Mouse (Mus musculus) urinary bladder, adult 2 months (tissue): ENCODE measurements around the gene Coro2a. TPM values are rescaled to one million over a fixed set of nuclear protein-coding genes. Genes with fewer than 3 reads are reported as not detected.
A peak's percentile ranks its signal among the peaks of the same experiment; 100 is the strongest.
"Not testable (repeated sequence)": the region's sequence is repeated elsewhere in the genome, so short reads cannot be mapped to it uniquely, and the experiment has no call there.

Experiments
- DNase-seq: peaks from one replicate; pipeline ENCODE4 v3.0.0; 2022; ENCODE audit warnings: low spot score
- polyA plus RNA-seq: library from polyadenylated mRNA; depleted of rRNA; stranded (reverse); fragments of >200 nt; gene quantifications from 2 replicates; pipeline ENCODE4 v1.2.3, GENCODE M21; 2012; rRNA removed

Coro2a gene
- 6.4 and 7.0 TPM in 2 replicates for polyA plus RNA-seq

DNA sequence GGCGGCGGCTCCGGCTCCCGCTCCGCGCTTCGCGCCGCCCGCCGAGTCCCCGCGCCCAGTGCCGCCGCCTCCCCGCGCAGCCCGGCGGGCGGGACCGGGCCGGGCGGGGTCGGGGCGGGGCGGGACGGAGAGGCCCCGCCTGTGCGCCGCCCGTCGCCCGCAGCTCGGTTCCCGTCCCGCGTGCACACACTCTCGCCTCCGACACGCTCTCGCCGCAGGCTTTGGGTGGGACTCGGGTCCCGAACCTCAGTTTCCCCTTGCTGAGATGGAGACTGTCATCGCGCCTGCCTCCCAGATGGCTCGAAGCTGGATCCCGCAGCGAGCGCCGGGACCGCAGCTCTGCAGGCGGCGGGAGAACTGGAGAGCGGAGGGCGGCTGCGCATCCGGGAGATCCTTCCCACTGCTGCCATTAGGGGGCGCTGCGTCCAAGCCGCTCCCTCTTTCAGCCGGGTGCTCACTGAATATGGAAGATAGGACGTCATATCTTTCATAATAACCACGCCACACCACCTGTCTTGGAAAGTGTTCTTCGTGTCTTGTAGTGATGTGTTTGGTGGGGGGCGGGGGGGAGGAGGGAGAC, at the start of gene Coro2a:
Coro2a (minus strand) TSS at position 359 of the 580 bp plus-strand sequence.
- DNase-seq = peak; percentile 78

DNA sequence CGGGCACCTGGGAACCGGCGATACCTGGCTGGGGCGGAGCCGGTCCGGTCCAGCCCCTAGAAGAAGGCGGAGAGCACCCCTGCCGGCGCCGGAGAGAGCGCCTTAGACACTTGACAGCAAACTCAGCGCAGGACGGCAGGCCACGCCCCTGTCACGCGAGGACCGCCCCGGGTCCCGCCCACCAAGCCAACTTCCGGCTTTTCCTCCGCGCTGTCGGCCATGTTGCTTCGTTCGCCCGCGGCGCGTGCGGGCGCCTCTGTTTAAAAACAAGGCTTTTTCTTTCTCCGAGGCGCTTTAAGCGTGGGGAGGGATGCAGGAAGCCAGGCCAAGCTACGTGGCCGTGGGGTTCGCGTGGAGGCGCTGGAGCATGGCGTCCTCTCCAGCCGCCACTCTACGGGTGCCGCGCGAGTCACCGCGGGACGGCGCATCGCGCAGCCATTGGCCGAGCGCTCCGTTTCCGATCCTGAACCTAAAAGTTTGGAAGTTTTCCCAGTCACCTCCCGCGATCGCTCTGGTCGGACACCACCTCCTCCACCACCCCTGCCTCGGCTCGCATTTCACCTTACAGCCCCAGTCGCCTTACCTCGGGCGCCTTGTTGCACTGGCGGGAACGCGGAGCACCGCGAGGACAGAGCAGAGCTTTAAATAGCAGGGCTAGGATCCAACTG, 48.2 kb upstream of the Coro2a start, which contains the start of gene Tbc1d2:
Tbc1d2 (minus strand) TSS at position 124 of the 668 bp plus-strand sequence.
- peak; percentile 92 for DNase-seq

DNA sequence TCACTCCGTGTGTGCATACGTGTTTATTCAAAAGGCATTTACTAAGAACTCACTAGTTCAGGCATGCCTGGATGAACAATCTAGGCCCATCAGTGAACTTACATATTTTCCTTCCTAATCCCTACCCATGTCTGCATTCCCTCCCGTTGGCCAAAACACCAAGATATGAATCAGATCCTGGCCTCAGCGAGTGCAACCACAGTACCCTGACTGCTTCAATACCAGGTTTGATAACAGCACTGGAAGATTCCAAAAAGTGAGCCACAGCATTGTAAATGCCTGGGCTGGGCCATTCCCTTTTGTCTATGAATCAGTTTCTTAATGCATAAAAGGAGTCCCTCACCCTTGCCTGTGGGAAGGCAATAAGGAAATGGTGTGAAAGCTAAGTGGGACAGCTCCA, 47.2 kb upstream of the Coro2a start:
- no peak for DNase-seq

DNA sequence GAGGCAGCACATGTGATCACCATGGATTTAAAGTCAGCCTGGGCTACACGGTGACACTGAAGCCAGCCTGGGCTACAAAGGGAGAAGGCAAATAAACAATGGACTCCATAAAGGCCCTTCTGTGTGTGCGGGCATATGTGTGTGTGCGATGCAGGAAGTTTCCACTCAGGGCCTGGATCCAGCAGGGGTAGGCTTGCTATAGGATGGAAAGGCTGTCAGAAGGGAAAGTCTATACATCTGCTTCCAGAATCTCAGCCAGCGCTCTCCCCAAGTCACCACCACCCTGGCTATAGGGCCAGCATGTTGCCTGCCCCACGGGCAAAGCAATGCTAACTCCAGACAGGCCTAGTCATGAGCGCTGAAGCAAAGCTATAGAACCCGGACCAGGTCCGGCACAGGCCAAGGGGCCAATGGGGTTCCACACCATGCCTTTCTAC, 41.7 kb upstream of the Coro2a start:
- no peak for DNase-seq

DNA sequence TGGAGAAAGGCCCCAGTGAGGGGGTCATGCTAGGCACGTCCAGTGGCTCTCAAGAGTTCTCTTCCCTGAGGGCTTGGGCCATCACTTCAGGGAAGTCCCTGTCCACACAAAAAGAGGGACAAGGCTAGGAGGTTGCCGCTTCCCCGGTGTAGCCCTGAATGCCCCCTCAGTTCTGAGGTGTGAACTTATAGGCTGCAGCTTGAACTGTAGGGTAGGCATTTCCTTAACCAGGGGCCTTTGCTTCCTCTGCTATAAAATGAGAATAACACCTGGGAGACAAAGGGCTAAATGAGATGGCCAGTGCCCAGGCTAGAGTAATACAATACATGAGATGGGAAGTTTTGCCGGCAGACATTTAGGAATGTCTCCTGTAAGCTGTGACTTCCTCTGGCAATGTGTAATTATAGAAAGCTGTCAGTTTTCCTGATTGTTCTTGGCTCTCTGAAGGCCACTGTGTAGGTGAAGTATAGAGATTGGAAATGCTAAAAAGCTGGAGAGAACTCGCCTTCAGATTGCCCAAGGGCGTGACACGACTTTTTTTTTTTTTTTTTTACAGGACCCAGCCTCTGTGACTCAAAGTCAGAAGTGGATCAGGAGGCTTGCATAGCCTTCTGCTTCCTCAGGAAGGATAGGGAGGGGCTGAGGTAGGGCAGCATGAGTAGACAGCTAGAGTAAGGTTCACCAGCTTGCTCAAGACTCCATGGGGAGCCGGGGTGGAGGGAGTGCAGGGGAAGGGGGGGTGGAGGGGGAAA, 41.1 kb upstream of the Coro2a start:
- no peak for DNase-seq

DNA sequence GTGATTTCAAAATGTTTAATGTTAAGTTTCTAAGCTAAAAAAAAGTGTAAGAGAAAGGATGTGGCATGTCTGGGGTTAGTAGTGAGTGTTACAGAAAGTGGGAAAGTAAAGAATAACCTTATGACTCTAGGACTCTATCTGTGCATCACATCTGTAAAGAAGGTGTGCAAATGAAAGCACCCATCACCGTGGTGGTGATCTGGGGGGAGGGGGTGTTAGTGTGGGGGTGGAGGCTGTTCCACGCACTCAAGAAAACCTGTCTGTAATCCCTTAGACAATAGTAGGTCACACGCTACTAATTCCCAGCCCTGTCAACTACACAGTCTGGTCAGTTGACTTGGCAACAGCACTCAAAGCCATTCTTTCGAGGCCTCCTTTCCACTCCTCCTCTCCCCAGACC, 39.3 kb upstream of the Coro2a start:
- no peak for DNase-seq

DNA sequence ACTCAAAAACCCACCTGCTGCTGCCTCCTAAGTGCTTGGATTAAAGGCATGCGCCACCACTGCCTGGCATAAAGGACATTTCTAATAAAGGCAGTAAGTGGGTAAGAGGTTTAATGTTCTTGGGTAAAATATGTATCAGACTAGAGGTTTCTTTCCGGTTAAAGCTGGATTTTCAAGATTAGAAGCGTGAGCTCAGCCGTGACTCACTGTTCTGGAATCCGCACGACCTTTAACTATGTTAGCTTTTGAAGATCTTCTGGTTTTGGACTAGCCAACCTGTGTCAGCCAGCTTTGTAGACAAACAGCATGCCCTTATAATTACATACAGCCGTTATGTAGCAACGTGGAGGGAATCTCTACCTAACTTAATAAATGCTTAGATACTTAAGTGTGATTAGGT, 37.9 kb upstream of the Coro2a start:
- no peak for DNase-seq

DNA sequence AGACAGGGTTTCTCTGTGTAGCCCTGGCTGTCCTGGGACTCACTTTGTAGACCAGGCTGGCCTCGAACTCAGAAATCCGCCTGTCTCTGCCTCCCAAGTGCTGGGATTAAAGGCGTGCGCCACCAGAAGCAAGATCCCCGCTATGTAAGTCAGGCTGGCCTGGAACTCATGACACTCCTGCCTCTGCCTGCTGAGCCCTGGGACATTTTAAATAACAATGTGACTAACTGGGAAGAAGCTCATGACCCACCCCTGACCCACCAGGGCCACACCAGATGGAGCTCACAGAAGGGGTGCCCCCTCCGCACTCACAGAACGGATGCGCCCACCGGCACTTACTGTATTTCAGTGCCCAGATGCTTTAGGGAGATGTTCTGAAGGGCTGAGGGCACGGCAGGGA, 35.2 kb upstream of the Coro2a start:
- DNase-seq = not testable (repeated sequence)

DNA sequence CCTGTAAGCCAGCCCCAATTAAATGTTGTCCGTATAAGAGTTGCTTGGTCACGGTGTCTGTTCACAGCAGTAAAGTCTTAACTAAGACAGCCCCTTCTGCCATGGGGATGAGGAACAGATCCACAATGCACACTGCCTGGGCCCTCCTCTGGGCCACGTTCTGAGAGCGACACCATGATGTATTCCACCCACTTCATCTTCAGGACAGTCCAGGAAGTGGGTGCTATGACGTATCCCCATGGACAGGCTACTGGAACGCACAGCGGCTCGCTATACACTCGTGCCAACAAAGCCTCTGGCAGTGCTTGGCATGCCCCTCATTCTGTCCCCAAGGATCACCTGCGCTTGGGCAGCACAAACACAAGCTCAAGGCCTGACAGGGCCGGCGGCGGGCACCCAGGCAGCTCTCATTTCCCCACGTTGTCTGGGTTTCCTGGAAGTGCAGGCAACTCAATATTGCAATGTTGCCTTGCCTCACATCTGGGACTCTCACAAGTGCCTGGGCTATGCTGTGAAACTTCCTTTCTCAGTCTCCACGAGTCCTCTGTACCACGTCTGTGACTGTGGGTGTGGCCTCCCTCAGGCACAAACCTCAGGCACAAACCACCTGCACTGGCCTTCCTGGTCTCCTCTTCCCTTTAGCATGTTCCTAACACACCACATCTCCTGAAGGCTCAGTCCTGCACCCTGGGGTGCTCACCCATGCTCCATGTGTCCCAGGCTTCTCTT, 33.9 kb upstream of the Coro2a start:
- DNase-seq = no peak

DNA sequence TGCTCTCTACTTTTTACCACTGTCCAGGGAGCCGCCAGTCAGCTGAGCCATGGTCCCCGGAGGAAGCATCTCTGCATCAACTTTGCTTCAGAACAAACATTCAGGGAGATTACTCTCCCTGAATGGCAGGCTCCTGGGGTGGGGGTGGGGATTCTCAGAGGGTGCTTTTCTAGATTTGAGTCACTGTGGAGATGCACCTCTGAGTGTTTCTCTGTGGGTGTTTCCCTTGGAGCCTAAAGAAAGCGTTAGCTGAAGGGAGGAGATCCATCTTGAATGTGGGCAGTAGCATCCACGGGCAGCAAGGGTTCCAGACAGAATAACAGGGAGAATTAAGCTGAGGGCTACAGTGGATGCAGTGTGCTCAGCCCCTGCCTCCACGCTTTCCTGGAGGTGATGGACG, 32.9 kb upstream of the Coro2a start:
- no peak for DNase-seq

DNA sequence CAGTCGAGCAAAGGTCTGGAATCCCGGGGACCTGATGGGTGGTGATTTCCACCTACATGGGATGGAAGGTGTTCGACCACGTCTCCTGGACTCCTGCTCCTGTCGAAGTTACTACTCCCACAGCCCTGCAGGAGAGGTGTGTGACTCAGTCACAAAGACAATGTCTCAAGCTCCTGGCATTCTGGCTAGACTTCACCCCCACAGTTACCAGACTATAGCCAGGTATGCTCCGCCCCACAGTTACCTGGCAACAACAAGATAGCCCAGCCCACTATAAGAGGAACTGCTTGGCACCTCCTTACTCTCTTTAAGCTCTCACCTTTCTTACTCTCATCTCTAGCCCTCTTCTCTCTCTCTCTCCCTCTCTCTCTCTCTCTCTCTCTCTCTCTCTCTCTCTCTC, 31.6 kb upstream of the Coro2a start:
- DNase-seq = not testable (repeated sequence)

DNA sequence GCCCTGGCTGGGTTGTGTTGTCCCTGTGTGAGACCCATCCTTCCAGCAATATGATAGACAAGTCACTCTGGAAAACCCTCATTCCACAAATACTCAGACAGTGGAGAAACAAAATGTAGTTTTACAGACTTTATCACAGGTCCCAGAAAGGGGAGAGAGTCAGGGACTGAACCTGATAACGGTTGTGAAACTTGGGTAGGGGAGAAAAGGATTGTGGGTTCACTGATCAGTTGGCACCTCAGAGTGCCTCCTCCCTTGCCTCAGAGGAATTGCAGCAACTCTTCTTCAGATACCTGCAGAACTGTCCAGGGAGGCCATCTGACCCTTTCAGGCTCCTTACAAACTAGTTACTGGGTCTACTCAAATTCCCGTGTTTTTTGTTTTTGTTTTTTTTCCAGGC, 30.5 kb upstream of the Coro2a start:
- DNase-seq = no peak

DNA sequence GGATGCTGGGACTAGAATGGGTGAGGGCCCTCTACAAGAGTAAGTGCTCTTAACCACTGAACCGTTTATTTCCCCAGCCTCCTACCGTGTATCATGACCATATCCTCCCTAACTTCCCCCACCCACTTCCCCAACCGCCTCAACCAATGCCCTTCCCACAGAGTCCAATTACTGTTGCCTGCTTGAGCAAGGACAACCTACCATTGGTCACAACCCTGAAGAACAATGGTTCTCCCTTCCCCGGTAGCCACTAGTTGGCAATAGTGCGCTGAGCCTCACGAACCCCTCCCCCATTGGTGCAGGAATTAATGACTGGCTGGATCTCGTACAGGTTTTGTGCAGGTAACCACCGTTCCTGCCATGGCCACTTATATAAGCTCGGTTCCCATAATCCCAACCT, 28.4 kb upstream of the Coro2a start:
- DNase-seq = no peak

DNA sequence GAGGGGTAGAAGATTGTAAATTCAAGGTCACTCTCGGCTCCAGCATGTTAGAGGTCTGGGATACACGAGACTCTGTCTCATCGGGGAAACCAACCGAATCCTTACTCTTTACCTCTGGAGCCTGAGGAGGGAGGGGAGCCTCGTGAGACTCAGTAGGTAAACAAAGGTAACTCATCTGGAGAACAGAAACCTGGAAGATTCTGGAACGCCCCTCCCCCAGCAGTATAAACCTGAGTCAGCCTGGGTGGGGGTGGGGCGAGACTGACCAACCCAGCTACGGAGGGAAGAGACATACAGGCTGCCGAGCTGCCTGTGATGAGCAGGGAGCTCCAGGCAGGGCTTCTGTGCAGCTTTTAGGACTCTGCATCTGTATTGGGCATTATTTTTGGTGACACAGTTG, 26.9 kb upstream of the Coro2a start:
- DNase-seq = no peak

DNA sequence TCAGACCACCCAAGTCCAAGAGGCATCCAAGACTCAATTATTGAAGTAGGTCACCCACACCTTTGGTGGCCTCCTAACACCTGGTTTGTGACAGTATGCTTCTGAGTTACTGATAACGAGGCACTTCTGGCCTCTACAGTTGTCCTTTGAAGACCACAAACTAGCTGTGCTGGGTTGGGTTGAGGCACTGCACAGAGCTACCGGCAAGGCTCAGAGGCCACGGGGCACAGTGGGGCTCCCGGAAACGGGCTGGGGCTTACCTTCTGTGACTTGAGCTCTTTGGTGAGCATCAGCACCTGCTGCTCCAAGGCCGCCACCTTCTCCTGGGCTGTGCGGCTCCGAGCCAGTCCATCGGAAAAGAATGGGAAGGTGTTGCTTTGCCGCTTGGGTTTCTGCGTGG, 26.1 kb upstream of the Coro2a start:
- no peak for DNase-seq

DNA sequence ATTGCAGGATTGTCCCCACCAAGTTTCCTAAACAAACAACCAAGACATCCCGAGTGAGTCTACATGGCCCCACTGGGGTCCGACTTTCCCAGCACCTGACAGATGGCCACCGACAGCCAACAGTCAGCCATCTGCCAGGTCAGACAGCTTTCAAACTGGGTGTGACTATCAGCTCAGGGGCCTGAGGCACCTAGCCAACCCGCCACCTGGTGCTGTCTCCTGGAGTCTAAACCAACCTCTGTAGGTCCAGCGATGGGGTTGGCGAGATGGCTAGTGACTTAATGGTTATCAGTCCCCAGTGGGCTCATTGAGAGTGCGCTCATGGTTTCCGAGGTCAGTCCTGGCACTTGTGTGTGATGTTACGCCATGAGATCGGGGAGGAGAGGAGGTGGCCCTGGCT, 23.1 kb upstream of the Coro2a start:
- no peak for DNase-seq

DNA sequence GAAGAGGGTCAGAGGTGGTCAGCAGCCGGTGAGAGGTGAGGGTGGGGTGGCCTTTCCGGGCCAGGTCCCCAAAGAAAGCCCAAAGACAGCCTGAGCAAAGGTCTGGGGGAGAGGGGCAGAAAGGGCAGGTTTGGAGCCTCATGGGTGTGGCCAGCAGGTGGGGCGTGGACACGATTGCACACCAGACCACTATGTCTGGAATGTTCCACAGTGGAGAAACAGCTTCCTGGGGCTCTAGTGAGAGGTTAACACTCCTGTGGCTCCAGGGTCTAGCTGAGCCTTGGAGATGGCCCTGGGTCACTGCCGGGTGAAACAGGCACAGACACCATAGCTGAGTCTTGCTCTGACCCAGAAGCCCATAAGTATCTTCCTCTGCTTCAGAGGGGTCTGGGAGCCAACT, 21.0 kb upstream of the Coro2a start:
- no peak for DNase-seq

DNA sequence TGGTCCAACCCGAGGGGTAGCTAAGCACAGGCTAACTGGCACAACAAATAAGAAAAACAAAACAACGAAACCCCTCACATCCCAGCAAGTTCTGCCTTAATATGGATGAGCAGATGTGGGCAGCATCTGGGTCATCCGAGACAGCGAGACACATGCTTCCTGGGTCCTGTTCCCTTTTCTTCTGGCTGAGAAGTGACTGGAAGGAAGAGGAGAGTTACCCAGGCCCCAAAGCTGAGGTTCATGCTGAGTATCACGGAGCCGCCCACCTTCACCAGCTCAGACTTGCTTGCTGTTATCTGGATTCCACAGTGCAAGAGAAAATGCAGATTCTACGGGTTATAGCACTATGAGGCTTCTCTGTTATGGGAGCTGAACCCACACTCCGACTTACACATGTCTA, 18.9 kb upstream of the Coro2a start:
- DNase-seq = no peak

DNA sequence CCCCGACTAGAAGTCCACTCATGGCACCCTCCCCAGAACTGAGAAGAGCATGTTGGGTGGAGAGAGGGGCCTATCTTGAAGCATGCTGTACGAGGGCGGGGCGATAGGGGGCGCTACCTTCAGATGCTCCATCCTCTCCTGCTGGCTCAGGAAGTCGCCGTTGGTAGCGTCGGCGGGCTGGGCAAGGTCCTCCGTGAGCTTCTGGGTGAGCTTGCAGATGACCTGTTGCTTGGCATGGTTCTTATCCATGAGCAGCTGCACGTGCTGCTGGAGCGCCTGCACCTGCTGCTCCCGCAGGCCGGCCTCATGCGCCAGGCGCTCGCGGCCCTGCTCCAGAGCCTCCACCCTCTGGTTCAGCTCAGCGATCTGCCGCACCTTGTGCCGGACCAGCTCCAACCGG, 18.3 kb upstream of the Coro2a start:
- DNase-seq = no peak

DNA sequence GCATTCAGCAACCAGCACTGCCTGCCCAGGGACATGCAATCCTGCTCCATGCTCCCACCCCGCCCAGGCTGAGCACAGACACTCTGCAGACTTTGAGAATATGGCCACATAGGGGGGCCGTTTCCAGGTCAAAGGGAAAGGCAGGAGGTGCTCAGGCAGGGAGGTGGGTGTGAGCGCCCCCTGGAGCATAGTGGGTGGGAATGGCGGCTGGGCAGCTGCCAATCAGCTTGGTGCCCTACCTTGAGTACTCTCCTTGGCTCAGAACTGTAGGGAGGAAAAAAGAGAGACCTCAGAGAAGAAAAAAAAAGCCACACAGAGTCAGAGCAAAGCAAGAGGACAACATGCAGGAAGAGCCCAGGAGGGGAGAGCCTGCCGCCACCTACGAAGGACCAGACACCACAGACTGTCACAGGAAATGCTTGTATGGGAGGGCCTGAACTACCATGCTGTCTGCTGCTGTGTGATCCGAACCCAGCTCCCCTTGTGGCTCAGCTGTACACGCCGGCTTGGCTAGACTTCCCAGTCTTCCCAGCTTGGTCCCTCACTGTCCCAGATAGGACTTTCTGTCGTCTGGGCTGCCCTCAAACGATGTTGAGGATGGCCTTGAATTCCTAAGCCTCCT, 16.3 kb upstream of the Coro2a start:
- no peak for DNase-seq

DNA sequence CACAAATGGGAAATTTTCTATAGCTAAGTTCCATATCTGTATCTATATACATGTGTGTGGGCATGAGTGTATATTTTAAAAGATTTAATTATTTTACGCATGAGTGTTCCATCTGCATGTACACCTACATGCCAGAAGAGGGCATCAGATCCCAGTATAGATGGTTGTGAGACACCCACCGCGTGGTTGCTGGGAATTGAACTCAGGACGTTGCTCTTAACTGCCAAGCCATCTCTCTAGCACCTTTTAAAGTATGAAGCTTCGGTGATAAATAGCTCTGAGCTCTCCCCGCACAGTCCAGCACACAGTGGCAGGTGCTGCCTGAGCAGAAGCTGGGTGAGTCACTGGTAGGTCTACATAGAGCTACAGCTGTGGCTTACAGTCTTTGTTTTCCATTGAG, 15.4 kb upstream of the Coro2a start:
- no peak for DNase-seq

DNA sequence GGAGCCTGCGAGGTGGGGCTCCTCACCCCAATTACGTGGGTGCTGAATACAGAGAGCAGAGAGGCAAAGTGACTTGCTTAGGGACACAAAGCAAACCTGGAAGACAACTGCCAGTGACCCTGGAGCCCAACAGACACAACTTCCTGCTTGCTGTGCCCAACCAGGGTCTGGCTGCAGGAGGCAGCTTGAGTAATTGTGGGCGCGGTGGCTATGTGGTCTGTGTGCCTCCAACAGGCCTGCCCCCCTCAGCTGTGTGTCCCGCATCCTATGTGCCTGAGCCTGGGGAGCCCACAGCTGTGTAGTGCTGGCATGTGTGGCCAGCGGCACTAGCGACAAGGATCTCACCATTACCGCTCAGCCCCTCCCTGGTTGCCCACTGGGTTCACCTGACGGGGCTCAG, 12.6 kb upstream of the Coro2a start:
- DNase-seq = no peak
